Mouse (Mus musculus) heart, adult 11 months (tissue): ENCODE data around the gene Adck1.
"Not testable (repeated sequence)": the region's sequence is repeated elsewhere in the genome, so short reads cannot be mapped to it uniquely, and the experiment has no call there.

Source experiments
- DNase-seq: peaks from one replicate; pipeline ENCODE4 v3.0.0; 2022

Gene Adck1

DNA sequence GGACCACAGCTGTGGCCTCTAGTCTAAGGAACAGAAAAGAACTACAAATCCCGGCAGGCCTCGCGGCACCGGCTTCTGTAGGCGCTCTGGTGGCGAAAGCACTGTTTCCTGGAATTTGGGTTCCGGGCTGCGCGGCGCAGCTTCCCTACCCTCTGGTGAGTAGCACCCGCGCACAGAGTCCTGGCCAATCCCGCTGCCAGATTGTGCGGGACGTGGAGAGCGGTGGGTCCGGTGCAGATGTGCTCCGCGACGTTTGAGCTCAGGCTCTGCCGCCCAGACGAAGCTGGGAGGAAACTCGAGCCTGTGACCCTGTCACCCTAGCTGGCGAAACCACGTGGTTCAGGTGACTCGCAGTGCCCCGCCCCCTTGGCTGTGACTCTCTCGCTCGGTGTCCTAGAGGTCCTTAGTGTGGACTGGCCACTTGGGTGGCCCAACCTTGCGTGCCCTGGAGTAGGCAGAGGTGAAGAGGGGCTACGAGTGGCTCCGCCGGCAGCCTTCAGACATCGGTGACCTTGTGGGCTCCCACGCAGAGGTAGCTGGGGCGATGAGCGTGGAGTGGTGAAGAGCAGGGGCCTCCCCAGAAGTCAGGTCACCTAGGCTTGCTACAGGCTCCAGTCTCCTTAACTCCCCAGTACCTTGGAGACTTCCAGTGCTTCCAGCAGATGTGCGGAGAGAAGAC is at the start of gene Adck1:
TSS of gene Adck1 (plus strand) at position 114 of the 679 bp plus-strand sequence.
- DNase-seq: peak; percentile 99

GRCm38 (mm10) chr12:88314556-88314955 is 45.8 kb upstream of the Adck1 start:
- DNase-seq: peak; percentile 45

- peak; percentile 82 for DNase-seq
Measured at GRCm38 (mm10) chr12:88323926-88324325, 36.4 kb upstream of the Adck1 start, which contains the start of gene Gm5039. TSS of gene Gm5039 (minus strand) at chr12:88324026.

GRCm38 (mm10) chr12:88336662-88337413 is 23.5 kb upstream of the Adck1 start:
- not testable (repeated sequence) for DNase-seq

DNA sequence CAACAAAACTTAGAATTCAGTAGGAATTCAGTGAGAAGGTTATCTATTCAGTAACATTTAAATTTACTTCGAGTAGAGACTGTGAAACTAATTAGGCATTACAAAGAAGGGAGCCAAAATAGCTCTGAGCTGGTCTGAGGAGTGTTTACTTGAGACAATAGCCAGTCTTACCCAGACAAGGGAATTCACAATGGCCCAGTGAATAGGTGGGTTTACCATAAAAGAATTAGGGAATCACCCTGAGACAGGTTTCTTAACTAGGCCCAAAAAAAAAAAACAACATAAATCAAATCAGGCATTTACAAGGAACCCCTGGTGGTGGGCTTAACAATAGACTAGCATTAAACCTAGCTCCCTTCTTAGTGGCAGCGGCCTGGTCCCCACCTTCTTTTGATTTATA is 19.1 kb upstream of the Adck1 start:
- DNase-seq: not testable (repeated sequence)

DNA sequence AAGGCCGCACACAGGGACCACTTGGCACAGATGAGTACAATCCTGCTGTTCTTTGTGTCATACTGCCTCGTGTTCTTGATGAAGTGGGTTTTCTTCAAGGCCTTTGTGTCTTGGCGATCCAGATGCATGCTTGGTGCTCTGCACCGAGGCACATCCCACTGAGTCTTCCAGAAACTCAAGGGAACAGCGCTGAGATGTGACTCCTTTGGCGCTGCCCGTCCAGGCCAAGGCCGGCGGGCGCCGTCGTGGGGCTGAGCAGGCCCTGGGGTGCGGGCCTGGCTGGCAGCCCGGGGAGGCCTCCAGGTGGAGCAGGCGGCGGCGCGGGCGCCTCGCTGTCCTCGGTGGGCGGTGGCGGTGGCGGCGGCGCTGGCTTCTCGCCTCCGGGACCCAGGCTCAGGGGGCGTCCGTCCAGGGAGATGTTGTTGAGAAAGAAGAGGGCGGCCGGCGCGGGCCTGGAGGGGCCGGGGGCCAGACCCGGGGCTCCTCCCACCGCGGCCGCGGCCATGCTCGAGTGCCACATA is 6.1 kb upstream of the Adck1 start:
- DNase-seq: no peak

DNA sequence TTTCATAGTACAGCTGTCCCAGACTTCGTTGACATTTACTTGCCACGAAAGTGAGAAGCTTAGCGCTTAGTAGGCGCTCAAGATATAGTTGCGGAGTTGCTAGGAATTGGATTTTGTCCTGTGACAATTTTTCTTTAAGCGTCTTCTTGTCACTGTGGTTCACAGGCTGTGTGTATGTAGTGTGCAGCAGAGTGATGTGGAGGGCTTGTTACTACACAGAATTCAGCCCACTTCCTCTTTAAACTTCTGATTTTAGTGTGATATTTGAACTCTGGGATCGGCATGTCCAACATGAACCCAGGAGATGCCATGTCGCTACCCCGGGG is 729 bp downstream of the Adck1 start:
- no peak for DNase-seq

DNA sequence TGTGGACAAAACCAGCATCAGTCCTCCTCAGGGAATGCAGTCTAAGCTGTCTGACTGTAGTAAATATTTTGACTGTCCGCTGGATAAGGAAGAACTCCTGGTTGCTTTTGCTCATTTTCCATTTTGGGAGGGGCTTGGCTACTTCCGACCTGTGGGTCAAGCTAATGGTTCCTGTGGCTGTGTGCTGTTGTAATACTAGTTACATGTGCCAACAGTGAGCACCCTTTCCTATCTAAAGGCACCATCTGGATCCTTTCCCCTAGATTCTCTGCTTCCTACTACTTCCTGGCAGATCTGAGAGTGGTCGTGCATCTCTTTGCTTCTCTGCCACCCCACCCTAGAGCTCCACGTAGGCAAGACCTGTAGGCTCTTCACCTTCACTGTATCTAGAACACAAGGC is 7.3 kb downstream of the Adck1 start:
- no peak for DNase-seq

GRCm38 (mm10) chr12:88368618-88369017 is 8.3 kb downstream of the Adck1 start:
- no peak for DNase-seq

- DNase-seq: peak; percentile 52
Measured at GRCm38 (mm10) chr12:88369690-88370089, 9.3 kb downstream of the Adck1 start.

- not testable (repeated sequence) for DNase-seq
Measured at GRCm38 (mm10) chr12:88370321-88370720, 10.0 kb downstream of the Adck1 start.

DNA sequence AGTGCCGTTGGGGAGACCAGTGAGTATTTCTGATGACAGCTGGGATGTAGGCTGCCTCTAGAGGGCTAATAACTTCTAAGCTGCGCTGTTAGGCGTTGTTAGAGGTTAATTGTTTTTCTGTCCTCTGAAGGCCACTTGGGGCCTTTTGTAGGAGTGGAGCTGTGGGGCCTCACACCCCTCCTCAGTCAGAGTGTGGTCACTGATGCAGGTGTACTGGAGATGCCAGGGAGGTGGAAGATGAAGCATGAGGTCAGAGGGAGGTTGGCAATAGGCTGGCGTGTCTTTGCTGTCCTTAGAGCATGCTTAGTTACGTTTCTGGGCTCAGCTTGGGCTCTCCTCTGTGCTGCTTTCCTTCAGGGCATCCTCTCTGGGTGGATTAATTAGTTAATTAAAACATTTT is 11.7 kb downstream of the Adck1 start:
- peak; percentile 28 for DNase-seq

DNA sequence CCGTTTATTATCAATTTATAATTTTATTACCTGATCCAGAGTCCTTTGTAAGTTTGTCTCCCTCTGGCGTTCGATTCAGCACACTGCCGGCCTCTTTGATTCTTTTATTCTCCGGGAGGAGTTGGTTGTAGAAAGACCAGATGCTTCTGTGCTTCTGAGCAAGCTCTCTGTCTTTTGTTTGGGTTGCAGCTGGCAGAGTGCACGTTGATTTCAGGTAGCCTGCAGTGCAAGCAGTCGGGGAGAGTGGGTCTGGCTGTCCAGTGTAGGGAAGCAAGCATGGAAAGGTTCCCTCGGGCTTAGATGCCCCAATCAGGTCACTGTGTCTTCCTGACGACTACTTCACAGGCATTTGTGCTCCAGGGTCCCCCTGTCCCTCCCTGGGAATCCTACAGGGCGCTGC is 16.5 kb downstream of the Adck1 start:
- DNase-seq: peak; percentile 68

- no peak for DNase-seq
Measured at GRCm38 (mm10) chr12:88378256-88378655, 17.9 kb downstream of the Adck1 start.

GRCm38 (mm10) chr12:88388832-88389231 is 28.5 kb downstream of the Adck1 start:
- no peak for DNase-seq

- DNase-seq: no peak
Measured at GRCm38 (mm10) chr12:88398658-88399057, 38.3 kb downstream of the Adck1 start.

DNA sequence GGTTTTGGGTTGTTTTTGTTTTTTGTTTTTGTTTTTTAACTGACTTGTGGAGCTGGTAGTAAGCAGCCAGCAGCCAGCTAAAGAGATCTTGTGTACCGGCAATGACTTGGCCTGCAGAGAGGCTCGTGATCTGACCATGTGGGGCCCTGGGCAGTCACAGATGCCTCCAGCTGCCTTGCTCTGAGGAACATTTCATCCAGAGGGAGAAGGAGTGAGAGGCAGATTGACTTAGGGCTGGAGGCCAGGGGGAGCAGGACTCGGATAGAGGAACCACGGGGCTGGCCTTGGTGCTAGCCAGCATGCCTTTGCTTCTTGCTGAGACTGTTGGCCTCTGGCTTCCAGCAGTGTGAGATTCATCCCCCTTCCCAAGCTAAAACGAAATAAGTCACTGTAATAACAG is 43.2 kb downstream of the Adck1 start:
- peak; percentile 98 for DNase-seq

DNA sequence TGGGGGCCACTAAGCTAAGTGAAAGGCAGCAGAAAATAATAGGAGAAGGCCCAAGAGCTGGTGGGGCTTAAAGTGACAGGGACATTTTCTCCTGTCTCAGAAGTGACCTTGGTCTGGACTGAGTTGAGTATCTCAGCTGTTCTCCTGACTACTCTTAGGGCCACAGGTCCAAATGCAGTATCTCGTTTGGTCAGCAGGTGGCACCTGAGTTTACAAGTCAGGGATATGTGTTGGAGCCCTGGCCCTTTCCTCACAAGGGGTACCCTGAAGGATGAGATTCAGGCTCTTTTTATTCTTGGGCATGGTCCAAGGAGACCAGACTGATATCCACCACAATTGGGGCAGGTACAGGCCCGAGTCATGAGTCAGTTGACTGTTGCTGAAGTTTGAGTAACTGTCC is 44.8 kb downstream of the Adck1 start:
- DNase-seq: peak; percentile 92

DNA sequence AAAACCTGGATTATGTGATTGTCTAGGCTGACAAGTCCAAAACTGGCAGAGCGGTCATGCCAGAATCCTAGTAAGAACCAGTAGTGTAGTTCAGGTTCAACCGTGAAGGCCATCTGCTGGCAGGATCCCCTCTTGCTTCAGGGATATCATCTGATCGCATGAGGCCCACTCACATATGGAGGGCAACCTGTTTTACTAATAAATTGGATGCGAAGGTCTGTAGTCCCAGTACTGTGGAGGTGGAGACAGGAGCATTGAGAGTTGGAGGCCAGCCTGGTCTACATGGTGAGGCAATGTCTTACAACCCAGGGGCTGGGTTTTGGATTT is 47.6 kb downstream of the Adck1 start:
- no peak for DNase-seq

- no peak for DNase-seq
Measured at GRCm38 (mm10) chr12:88408323-88409047, 48.1 kb downstream of the Adck1 start.

- DNase-seq: no peak
Measured at GRCm38 (mm10) chr12:88413239-88413638, 52.9 kb downstream of the Adck1 start.

DNA sequence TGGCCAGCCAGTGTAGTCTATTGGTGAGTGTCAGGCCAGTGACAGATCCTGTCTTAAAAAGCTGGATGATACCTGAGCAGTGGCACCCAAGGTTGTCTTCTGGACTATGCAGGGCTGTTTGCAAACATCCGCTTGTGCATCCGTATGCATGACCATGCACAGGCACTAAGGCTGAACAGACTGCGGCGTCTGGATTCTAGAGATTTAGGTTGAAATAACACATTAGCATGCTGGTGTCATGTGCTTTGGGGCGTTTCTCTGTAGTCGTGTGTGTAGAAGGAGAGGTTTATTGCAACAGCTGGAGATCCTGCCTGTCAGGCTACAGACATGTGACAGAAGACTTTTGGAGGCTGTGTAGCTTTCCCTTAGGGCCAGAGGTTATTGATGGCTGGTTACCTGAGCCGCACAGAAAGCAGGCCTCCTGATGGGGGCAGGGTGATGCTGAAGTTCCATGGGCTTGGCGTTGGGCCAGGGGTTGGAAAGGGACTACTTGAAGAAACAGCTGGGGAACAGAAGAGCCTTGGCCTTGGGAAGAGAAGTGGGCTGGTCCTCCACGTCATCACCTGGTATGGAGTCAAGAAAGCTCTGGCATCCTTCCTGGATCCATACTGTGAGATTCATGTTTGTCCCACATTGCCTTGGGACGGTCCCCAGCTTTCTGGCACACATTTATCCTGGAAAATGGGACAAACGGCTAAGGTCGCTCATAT is 59.7 kb downstream of the Adck1 start:
- DNase-seq: peak; percentile 93

DNA sequence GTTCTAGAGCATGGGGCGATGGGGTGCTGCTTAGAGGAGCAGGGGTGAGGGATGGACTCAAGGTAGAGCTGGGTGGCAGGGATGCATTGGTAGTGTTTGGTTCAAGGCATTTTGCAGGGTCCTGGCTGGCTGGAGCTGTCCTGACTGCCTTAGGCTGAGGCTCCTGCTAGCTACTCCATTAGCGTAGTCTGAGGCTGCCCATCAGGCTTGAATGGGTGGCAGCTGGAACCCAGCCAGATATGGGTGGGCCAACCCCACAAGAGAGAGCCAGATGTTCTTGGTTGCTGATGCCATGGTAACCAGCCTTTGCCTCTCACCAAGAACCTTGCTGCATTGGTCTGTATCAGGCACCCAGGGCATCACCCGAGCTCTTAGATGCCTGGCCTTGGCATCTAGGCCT is 66.6 kb downstream of the Adck1 start:
- no peak for DNase-seq
